Comparison of ENCODE assay signal across 15 mouse cellular contexts in genomic region chr11:32567000-32567855, GRCm38 (mm10). TPM values are rescaled to one million over a fixed set of nuclear protein-coding genes. Genes with fewer than 3 reads are reported as not detected.
DNase-seq lines count a peak whose midpoint lies in the region; ATAC-seq and TF ChIP-seq lines count a peak whose summit lies in the region.
"Had no signal": no experiment of that assay in that cellular context is flagged by ENCODE, and none has a peak within 500 bp of the region (broad histone marks: within the 10 kb centered on the region; RNA-seq: fewer than 3 reads in every experiment).

No protein-coding gene starts in this region.

- no peak for DNase-seq in gastrocnemius, adult 2 months
- no peak for DNase-seq in gastrocnemius, postnatal 14 days
- peak in 1 of 2 experiments; percentile 37 for DNase-seq in layer of hippocampus, adult 2 months (ENCODE audit: low spot score in 2 of 2)
- DNase-seq in layer of hippocampus, adult 9-10 months (ENCODE audit: low spot score), result no peak
- no peak for DNase-seq in stomach, postnatal 0 days (ENCODE audit: low spot score)
- DNase-seq: cerebellum, adult 9-11 months; kidney, adult 9 months; kidney, postnatal 36 days; lung, adult 18-20 months; thymus, adult 18-20 months had no signal

- peaks cover 15% of the 10 kb centered on the region for H3K4me1 ChIP-seq in stomach, embryonic 16.5 days (ENCODE audit: control insufficient read depth, insufficient read depth, low read length)
- H3K4me1 ChIP-seq in stomach, postnatal 0 days (replicated peaks; ENCODE audit: control insufficient read depth, insufficient read depth), result 0 out of 2 replicates have a peak, but pooled peaks cover 4% of the 10 kb centered on the region
- peaks cover 53% of the 10 kb centered on the region for H3K4me1 ChIP-seq in small intestine, adult 2 months (ENCODE audit: control insufficient read depth, insufficient read depth, insufficient read length, low read length)

- no peak for TF ChIP-seq CTCF in gastrocnemius, adult 2 months (IDR thresholded peaks at IDR 0.05)
- no peak for TF ChIP-seq CTCF in layer of hippocampus, adult 2 months (conservative IDR thresholded peaks at IDR 0.05)
- TF ChIP-seq CTCF in stomach, postnatal 0 days (IDR thresholded peaks at IDR 0.05; ENCODE audit: low read depth), result no peak
- no peak for TF ChIP-seq CTCF in small intestine, adult 2 months (IDR thresholded peaks at IDR 0.05; ENCODE audit: extremely low read depth, insufficient read length, insufficient replicate concordance, low read depth, low read length)

- no peak overlapping the region for H3K4me3 ChIP-seq in gastrocnemius, adult 2 months
- H3K4me3 ChIP-seq in layer of hippocampus, adult 2 months, result no peak overlapping the region
- no peak overlapping the region for H3K4me3 ChIP-seq in stomach, embryonic 16.5 days (replicated peaks; ENCODE audit: low read length)
- no peak overlapping the region for H3K4me3 ChIP-seq in stomach, postnatal 0 days (ENCODE audit: low read depth, low read length)
- H3K4me3 ChIP-seq in small intestine, adult 2 months (ENCODE audit: low read depth, low read length), result no peak overlapping the region
- H3K4me3 ChIP-seq: limb, embryonic 15.5 days had no signal

- TF ChIP-seq POLR2A in small intestine, adult 2 months (IDR thresholded peaks at IDR 0.05; ENCODE audit: low read depth, low read length), result no peak

- H3K36me3 ChIP-seq in stomach, embryonic 16.5 days (ENCODE audit: control insufficient read depth, insufficient read depth, low read length), result no peaks in the 10 kb centered on the region
- H3K36me3 ChIP-seq in stomach, postnatal 0 days (ENCODE audit: control insufficient read depth, insufficient read depth, low read length), result no peaks in the 10 kb centered on the region
- no peaks in the 10 kb centered on the region for H3K36me3 ChIP-seq in small intestine, adult 2 months (ENCODE audit: control insufficient read depth, insufficient read depth, low read length)
- H3K36me3 ChIP-seq: limb, embryonic 15.5 days had no signal

- no peaks in the 10 kb centered on the region for H3K9me3 ChIP-seq in stomach, embryonic 16.5 days (replicated peaks; ENCODE audit: control insufficient read depth, low read length)
- H3K9me3 ChIP-seq in stomach, postnatal 0 days (ENCODE audit: control insufficient read depth, low read length), result no peaks in the 10 kb centered on the region
- H3K9me3 ChIP-seq: limb, embryonic 15.5 days had no signal

- no peaks in the 10 kb centered on the region for H3K27me3 ChIP-seq in stomach, embryonic 16.5 days (ENCODE audit: control insufficient read depth, insufficient read depth, low read length)
- H3K27me3 ChIP-seq in stomach, postnatal 0 days (ENCODE audit: control insufficient read depth, insufficient read depth, low read length), result no peaks in the 10 kb centered on the region
- H3K27me3 ChIP-seq in small intestine, adult 2 months (ENCODE audit: control insufficient read depth, insufficient read depth, low read length), result no peaks in the 10 kb centered on the region
- H3K27me3 ChIP-seq: limb, embryonic 15.5 days; Patski had no signal

- H3K4me2 ChIP-seq in stomach, embryonic 16.5 days (ENCODE audit: low read depth, low read length), result no peak overlapping the region
- no peak overlapping the region for H3K4me2 ChIP-seq in stomach, postnatal 0 days (replicated peaks; ENCODE audit: low read depth)
- H3K4me2 ChIP-seq: limb, embryonic 15.5 days had no signal

- intact Hi-C loops in gastrocnemius, adult 2 months (cut with DNase I), result no loop called here
- intact Hi-C loops in gastrocnemius, postnatal 14 days (cut with DNase I; ENCODE audit: low total_unique reads), result no loop called here

- TF ChIP-seq EP300 in stomach, postnatal 0 days (optimal IDR thresholded peaks at IDR 0.05), result no peak

- ATAC-seq in stomach, embryonic 16.5 days (ENCODE audit: insufficient read depth, low FRiP score), result no peak
- no peak for ATAC-seq in stomach, postnatal 0 days (ENCODE audit: low FRiP score, low TSS enrichment)
- no peak for ATAC-seq in megakaryocyte-erythroid progenitor cell, adult 5-6 weeks (replicated peaks; ENCODE audit: low FRiP score, low TSS enrichment, poor library complexity, severe bottlenecking)
- ATAC-seq: Patski had no signal

- WGBS in stomach, embryonic 16.5 days, result 69% methylated on average over 10 of the region's 10 CpGs
- WGBS in stomach, postnatal 0 days, result 72% methylated on average over 10 of the region's 10 CpGs
- WGBS in small intestine, adult 2 months, result 47% methylated on average over 10 of the region's 10 CpGs

- 0 out of 2 replicates have a peak overlapping the region, but pooled peaks have one; percentile 2 for H3K9ac ChIP-seq in stomach, embryonic 16.5 days (ENCODE audit: low read length)
- H3K9ac ChIP-seq in stomach, postnatal 0 days (ENCODE audit: low read length), result no peak overlapping the region
- H3K9ac ChIP-seq: limb, embryonic 15.5 days had no signal

- H3K27ac ChIP-seq in gastrocnemius, adult 2 months, result peak overlapping the region; percentile 5
- H3K27ac ChIP-seq in layer of hippocampus, adult 2 months, result peak overlapping the region; percentile 68
- no peak overlapping the region for H3K27ac ChIP-seq in stomach, embryonic 16.5 days (ENCODE audit: low read length)
- H3K27ac ChIP-seq in stomach, postnatal 0 days (replicated peaks), result no peak overlapping the region
- H3K27ac ChIP-seq in small intestine, adult 2 months (ENCODE audit: insufficient read depth, low read depth, low read length), result peak overlapping the region; percentile 73
- H3K27ac ChIP-seq: limb, embryonic 15.5 days had no signal

RNA-seq across cellular contexts. Expression of gene Stk10, which starts 34.1 kb away (rescaled TPM):
- 1 to 10 TPM; 1.9 to 3.8 TPM for total RNA-seq in gastrocnemius, adult 2 months (2021)
- 1 to 10 TPM; 4.9 to 6.9 TPM for total RNA-seq in gastrocnemius, postnatal 14 days (2021)
- total RNA-seq in layer of hippocampus, adult 2 months (2021), result 1 to 10 TPM; 7.3 to 9.0 TPM
- polyA plus RNA-seq in stomach, embryonic 16.5 days (2015; fragmentation: Nextera tagmentation; extraction: Ambion mirVana), result 4.2 TPM in 2 replicates
- polyA plus RNA-seq in stomach, postnatal 0 days (2015; fragmentation: Nextera tagmentation; extraction: Ambion mirVana), result 1.1 and 1.6 TPM in 2 replicates
- polyA plus RNA-seq in small intestine, adult 2 months (2012; rRNA removed), result 12.7 and 49.4 TPM in 2 replicates
- 11.3 and 16.1 TPM in 2 replicates for total RNA-seq in megakaryocyte-erythroid progenitor cell, adult 5-6 weeks (2014; fragmentation: Nextera tagmentation)
- 8.7 and 11.2 TPM in 2 replicates for total RNA-seq in megakaryocyte-erythroid progenitor cell, adult 5-6 weeks (2017)

RNA-seq across cellular contexts. Expression of gene Efcab9, which starts 35.3 kb away (rescaled TPM):
- 1 to 10 TPM; 1.0 to 2.0 TPM for total RNA-seq in gastrocnemius, adult 2 months (2021)
- total RNA-seq in gastrocnemius, postnatal 14 days (2021), result under 1 TPM; 0.47 to 0.70 TPM
- total RNA-seq in layer of hippocampus, adult 2 months (2021), result 1 to 10 TPM; 2.7 to 2.9 TPM
- polyA plus RNA-seq in stomach, embryonic 16.5 days (2015; fragmentation: Nextera tagmentation; extraction: Ambion mirVana), result 0.70 and 0.87 TPM in 2 replicates
- 0.16 and 0.52 TPM in 2 replicates for polyA plus RNA-seq in stomach, postnatal 0 days (2015; fragmentation: Nextera tagmentation; extraction: Ambion mirVana)
- not detected in 2 replicates for polyA plus RNA-seq in small intestine, adult 2 months (2012; rRNA removed)
- not detected in 2 replicates for total RNA-seq in megakaryocyte-erythroid progenitor cell, adult 5-6 weeks (2014; fragmentation: Nextera tagmentation)
- total RNA-seq in megakaryocyte-erythroid progenitor cell, adult 5-6 weeks (2017), result not detected in 2 replicates
- polyA plus RNA-seq: limb, embryonic 15.5 days had no signal

Comparison
In these comparisons a context has a peak if more than half of its experiments do, and no peak if none do; other contexts are left out.
1. H3K27ac ChIP-seq: peak in gastrocnemius, adult 2 months (single experiment), layer of hippocampus, adult 2 months (single experiment) and small intestine, adult 2 months (single experiment); none in stomach, embryonic 16.5 days (single experiment) and stomach, postnatal 0 days (single experiment).